ENCODE assay signal across 11 mouse cellular contexts in genomic region chrX:153366754-153367153, GRCm38 (mm10).
A peak's percentile ranks its signal among the peaks of the same experiment; 100 is the strongest.
DNase-seq lines count a peak whose midpoint lies in the region; ATAC-seq and TF ChIP-seq lines count a peak whose summit lies in the region.
"Had no signal": no experiment of that assay in that cellular context is flagged by ENCODE, and none has a peak within 500 bp of the region (broad histone marks: within the 10 kb centered on the region; RNA-seq: fewer than 3 reads in every experiment).

No protein-coding gene starts in this region.

- H3K27me3 ChIP-seq in forebrain, embryonic 14.5 days (replicated peaks; ENCODE audit: control insufficient read depth, insufficient read depth, low read length), result no peaks in the 10 kb centered on the region
- no peaks in the 10 kb centered on the region for H3K27me3 ChIP-seq in kidney, embryonic 14.5 days (ENCODE audit: control insufficient read depth, insufficient read depth, low read length)
- no peaks in the 10 kb centered on the region for H3K27me3 ChIP-seq in lung, embryonic 14.5 days (ENCODE audit: insufficient read depth, low read length)
- H3K27me3 ChIP-seq: neural tube, embryonic 13.5 days had no signal

- no peak overlapping the region for H3K4me3 ChIP-seq in forebrain, embryonic 14.5 days (ENCODE audit: low read depth, low read length)
- H3K4me3 ChIP-seq in kidney, embryonic 14.5 days (ENCODE audit: low read length), result no peak overlapping the region
- H3K4me3 ChIP-seq in lung, embryonic 14.5 days (ENCODE audit: low read depth, low read length), result no peak overlapping the region
- H3K4me3 ChIP-seq: heart, embryonic 13.5 days; neural tube, embryonic 13.5 days had no signal

- 41% methylated on average over 5 of the region's 5 CpGs for WGBS in forebrain, embryonic 14.5 days
- 43% methylated on average over 5 of the region's 5 CpGs for WGBS in kidney, embryonic 14.5 days
- whole genome bisulfite sequencing in lung, embryonic 14.5 days, result 30% methylated on average over 5 of the region's 5 CpGs

- peak; percentile 60; the same call in 1 of the 2 replicates for TF ChIP-seq CTCF in brain, embryonic 14.5 days (IDR thresholded peaks at IDR 0.05; ENCODE audit: borderline replicate concordance, extremely low read depth, insufficient read depth, insufficient read length)
- TF ChIP-seq CTCF in lung, embryonic 14.5 days (IDR thresholded peaks at IDR 0.05; ENCODE audit: low read depth), result peak; percentile 66

- H3K9ac ChIP-seq in forebrain, embryonic 14.5 days (ENCODE audit: low read length), result no peak overlapping the region
- H3K9ac ChIP-seq in kidney, embryonic 14.5 days (ENCODE audit: low read depth, low read length), result no peak overlapping the region
- no peak overlapping the region for H3K9ac ChIP-seq in lung, embryonic 14.5 days
- H3K9ac ChIP-seq: heart, embryonic 13.5 days; neural tube, embryonic 13.5 days had no signal

- H3K9me3 ChIP-seq in forebrain, embryonic 14.5 days (replicated peaks; ENCODE audit: control insufficient read depth, low read length), result no peaks in the 10 kb centered on the region
- no peaks in the 10 kb centered on the region for H3K9me3 ChIP-seq in kidney, embryonic 14.5 days (ENCODE audit: control insufficient read depth, low read length)
- no peaks in the 10 kb centered on the region for H3K9me3 ChIP-seq in lung, embryonic 14.5 days (ENCODE audit: low read depth, low read length)
- H3K9me3 ChIP-seq: G1E; heart, embryonic 13.5 days; neural tube, embryonic 13.5 days had no signal

- TF ChIP-seq POLR2A in brain, embryonic 14.5 days (IDR thresholded peaks at IDR 0.05; ENCODE audit: borderline replicate concordance, extremely low read depth, insufficient read depth, insufficient read length, poor library complexity, severe bottlenecking), result no peak

- H3K4me2 ChIP-seq in forebrain, embryonic 14.5 days (ENCODE audit: low read length), result no peak overlapping the region
- no peak overlapping the region for H3K4me2 ChIP-seq in kidney, embryonic 14.5 days (replicated peaks; ENCODE audit: low read depth, low read length)
- no peak overlapping the region for H3K4me2 ChIP-seq in lung, embryonic 14.5 days
- H3K4me2 ChIP-seq: heart, embryonic 13.5 days; neural tube, embryonic 13.5 days had no signal

- no peak for DNase-seq in frontal cortex, postnatal 25 days (ENCODE audit: low spot score in 2 of 2)
- DNase-seq in CD4-positive, CD25-positive, alpha-beta regulatory T cell, adult 2 months (ENCODE audit: low read depth, low spot score), result peak; percentile 72
- peak; percentile 71 for DNase-seq in brain, embryonic 14.5 days (ENCODE audit: low read depth)
- peak; percentile 71 for DNase-seq in forebrain, embryonic 14.5 days (ENCODE audit: low spot score)
- peak; percentile 74 for DNase-seq in lung, embryonic 14.5 days
- peak; percentile 63 for DNase-seq in retina, postnatal 1 day

- no peaks in the 10 kb centered on the region for H3K4me1 ChIP-seq in forebrain, embryonic 14.5 days (ENCODE audit: control insufficient read depth, insufficient read depth, low read length)
- no peaks in the 10 kb centered on the region for H3K4me1 ChIP-seq in kidney, embryonic 14.5 days (ENCODE audit: control insufficient read depth, insufficient read depth, low read length)
- H3K4me1 ChIP-seq in lung, embryonic 14.5 days (ENCODE audit: insufficient read depth), result no peaks in the 10 kb centered on the region
- H3K4me1 ChIP-seq: heart, embryonic 13.5 days; neural tube, embryonic 13.5 days had no signal

- H3K27ac ChIP-seq in forebrain, embryonic 14.5 days (ENCODE audit: low read depth, low read length), result no peak overlapping the region
- H3K27ac ChIP-seq in kidney, embryonic 14.5 days (ENCODE audit: low read depth, low read length), result no peak overlapping the region
- H3K27ac ChIP-seq in lung, embryonic 14.5 days (ENCODE audit: low read depth), result no peak overlapping the region
- H3K27ac ChIP-seq: heart, embryonic 13.5 days; neural tube, embryonic 13.5 days had no signal

- H3K36me3 ChIP-seq in forebrain, embryonic 14.5 days (ENCODE audit: control insufficient read depth, insufficient read depth, low read length), result no peaks in the 10 kb centered on the region
- H3K36me3 ChIP-seq in kidney, embryonic 14.5 days (ENCODE audit: control insufficient read depth, insufficient read depth, low read length), result no peaks in the 10 kb centered on the region
- no peaks in the 10 kb centered on the region for H3K36me3 ChIP-seq in lung, embryonic 14.5 days (ENCODE audit: insufficient read depth)
- H3K36me3 ChIP-seq: G1E; heart, embryonic 13.5 days; neural tube, embryonic 13.5 days had no signal

- peak; percentile 97 for ATAC-seq in frontal cortex, adult (ENCODE audit: low TSS enrichment)
- peak; percentile 73; the same call in 1 of the 2 replicates for ATAC-seq in forebrain, embryonic 14.5 days
- ATAC-seq in kidney, embryonic 14.5 days (ENCODE audit: low FRiP score, low TSS enrichment), result peak; percentile 82
- peak; percentile 56; the same call in 1 of the 2 replicates for ATAC-seq in lung, embryonic 14.5 days (ENCODE audit: insufficient read depth)

Comparison
In these comparisons a context has a peak if more than half of its experiments do, and no peak if none do; other contexts are left out.
1. DNase-seq: peak in CD4-positive, CD25-positive, alpha-beta regulatory T cell, adult 2 months (single experiment), brain, embryonic 14.5 days (single experiment), forebrain, embryonic 14.5 days (single experiment), lung, embryonic 14.5 days (single experiment) and retina, postnatal 1 day (single experiment); none in frontal cortex, postnatal 25 days (0 of 2).
2. Peak in every context shown above with its lines, with median percentiles within 50 percentile points of each other: ATAC-seq.